Mouse (Mus musculus): ENCODE results near the gene Zdhhc5. TPM values are rescaled to one million over a fixed set of nuclear protein-coding genes. Genes with fewer than 3 reads are reported as not detected.
"Not testable (repeated sequence)": the region's sequence is repeated elsewhere in the genome, so short reads cannot be mapped to it uniquely, and the experiment has no call there.

The Zdhhc5 gene
- polyA plus RNA-seq, 1 experiment = 76.6 TPM

DNA sequence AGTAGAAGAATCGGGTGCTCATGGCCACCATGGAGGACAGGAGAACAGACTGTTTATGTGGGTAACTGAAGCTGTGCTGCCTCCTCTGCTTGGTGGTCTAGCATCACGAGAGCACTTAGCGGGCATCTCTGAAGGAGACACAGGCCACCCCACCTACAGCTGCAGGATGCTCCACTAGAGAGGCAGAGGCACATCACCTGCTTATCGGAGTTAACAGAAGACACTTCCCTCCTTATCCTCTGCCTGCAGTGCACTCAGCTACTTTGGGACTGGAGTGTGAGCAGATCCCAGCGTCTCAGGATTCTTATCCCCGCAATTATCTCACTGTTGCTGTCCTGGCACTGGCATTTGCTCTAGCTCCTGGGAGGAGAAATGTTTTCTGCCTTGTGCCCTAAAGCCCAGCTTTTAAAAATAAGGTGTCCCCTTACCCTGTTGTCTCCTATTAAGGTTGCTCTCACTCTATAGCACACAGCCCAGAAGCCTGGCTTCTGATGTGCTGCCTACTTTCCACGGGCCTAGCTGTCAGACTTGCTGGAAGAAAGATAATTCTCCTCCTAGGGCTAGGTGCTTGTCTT, 20.5 kb upstream of the Zdhhc5 start:
- no peak overlapping the region for H3K4me3 ChIP-seq (ENCODE audit: insufficient read depth, low read length)
- TF ChIP-seq CTCF (IDR thresholded peaks at IDR 0.05; ENCODE audit: borderline replicate concordance, insufficient read depth, low read length) (no peak), POLR2A (IDR thresholded peaks at IDR 0.05; ENCODE audit: low read depth, low read length) (peak; percentile 57)
- no peak overlapping the region for H3K27ac ChIP-seq (ENCODE audit: insufficient read depth, low read length)
- H3K4me1 ChIP-seq (ENCODE audit: control insufficient read depth, insufficient read depth, low read length) = no peaks in the 10 kb centered on the region; the same call in 1 of the 2 replicates

DNA sequence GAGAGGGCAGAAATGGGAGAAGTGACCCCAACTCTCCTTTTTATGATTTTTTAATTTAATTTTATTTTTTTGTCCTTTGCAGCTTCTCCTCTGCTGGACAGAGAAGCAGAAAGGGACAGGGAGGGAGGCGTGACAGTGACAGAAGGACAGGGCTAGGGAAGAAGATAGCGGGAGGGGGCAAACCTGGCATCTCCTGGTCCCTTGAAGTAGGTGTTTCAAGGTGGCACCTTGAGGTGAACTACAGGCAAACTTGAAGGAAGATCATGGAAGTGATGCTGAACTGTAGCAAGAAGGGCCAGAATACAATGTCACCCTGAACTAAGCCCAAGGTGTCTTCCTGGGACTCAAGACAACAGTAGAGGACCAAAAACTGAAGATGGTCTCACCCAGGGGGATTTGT, 19.9 kb upstream of the Zdhhc5 start:
- Histone ChIP-seq H3K4me3 (ENCODE audit: insufficient read depth, low read length) (no peak overlapping the region), H3K4me1 (ENCODE audit: control insufficient read depth, insufficient read depth, low read length) (no peaks in the 10 kb centered on the region; the same call in 1 of the 2 replicates), H3K27ac (ENCODE audit: insufficient read depth, low read length) (no peak overlapping the region)
- TF ChIP-seq CTCF (IDR thresholded peaks at IDR 0.05; ENCODE audit: borderline replicate concordance, insufficient read depth, low read length) = no peak
- no peak; the same call in 1 of the 2 replicates for TF ChIP-seq POLR2A (IDR thresholded peaks at IDR 0.05; ENCODE audit: low read depth, low read length)

DNA sequence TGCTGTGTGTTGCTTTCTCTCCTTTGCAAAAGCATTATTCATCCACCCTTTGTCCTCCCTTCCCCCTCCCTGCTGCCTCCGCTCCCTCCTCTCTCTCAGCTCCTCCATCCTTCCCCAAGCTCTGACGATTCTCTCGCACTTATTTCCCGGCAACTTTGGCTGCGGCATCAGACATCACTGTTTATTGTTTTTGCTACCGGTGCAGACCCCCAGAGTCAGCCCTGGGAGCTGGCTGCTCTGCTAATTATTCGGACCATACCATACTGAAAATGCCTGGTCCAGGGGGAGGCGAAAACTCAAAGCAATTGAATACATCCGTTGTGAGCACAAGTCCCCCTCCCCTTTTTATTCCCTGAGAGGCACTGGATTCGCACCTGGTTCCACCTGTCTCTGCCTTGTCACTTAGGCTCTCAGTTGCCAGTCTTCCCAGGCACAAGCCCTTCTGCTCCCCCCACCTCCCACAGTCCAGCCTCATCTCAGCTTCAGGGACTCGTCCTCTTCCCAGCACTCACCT, 19.4 kb upstream of the Zdhhc5 start:
- peak overlapping the region; percentile 12 for H3K4me3 ChIP-seq (ENCODE audit: insufficient read depth, low read length)
- TF ChIP-seq POLR2A (IDR thresholded peaks at IDR 0.05; ENCODE audit: low read depth, low read length) (peak; percentile 32), CTCF (IDR thresholded peaks at IDR 0.05; ENCODE audit: borderline replicate concordance, insufficient read depth, low read length) (no peak)
- no peaks in the 10 kb centered on the region; the same call in 1 of the 2 replicates for H3K4me1 ChIP-seq (ENCODE audit: control insufficient read depth, insufficient read depth, low read length)
- H3K27ac ChIP-seq (ENCODE audit: insufficient read depth, low read length) = no peak overlapping the region

DNA sequence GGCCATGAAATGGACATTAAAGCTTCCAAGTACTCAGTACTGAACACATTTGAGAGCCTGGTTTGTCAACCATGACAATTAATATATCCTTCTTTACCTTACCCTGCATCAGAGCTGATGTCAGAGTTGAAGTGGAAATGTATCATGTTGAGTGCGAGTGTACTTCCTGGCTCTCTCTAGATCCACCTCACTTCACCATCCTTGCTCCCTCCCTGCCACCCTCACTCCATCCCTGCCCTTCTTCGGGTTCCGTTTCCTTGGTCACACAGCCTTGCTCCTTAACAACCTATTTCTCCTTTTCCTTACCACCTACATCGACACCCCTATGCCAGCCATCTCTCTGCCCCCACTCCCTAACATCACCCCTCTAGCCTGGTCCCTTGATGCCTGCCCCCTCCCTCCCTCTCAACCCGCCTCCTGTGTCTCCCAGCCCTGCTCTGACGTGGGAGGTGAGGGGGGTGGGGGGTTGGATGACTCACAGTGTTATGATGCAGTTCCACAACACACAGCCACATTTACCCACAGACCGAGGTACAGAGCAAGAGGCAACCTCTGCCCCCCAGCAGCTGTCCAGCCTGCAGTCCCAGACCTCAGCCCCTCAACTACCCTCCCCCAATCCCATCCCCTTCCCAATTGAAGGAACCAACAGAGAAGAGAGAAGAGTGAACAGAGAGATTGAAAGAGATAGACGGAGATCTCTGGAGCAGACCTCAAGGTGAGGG, 18.8 kb upstream of the Zdhhc5 start, which contains the start of gene Ypel4:
Gene Ypel4, plus strand, starts transcription at position 480 of the 722 bp plus-strand sequence.
- peak within 1 kb of the TSS; percentile 12 for H3K4me3 ChIP-seq (ENCODE audit: insufficient read depth, low read length)
- no peaks in the 10 kb centered on the region; the same call in 1 of the 2 replicates for H3K4me1 ChIP-seq (ENCODE audit: control insufficient read depth, insufficient read depth, low read length)
- TF ChIP-seq CTCF (IDR thresholded peaks at IDR 0.05; ENCODE audit: borderline replicate concordance, insufficient read depth, low read length) (no peak), POLR2A (IDR thresholded peaks at IDR 0.05; ENCODE audit: low read depth, low read length) (no peak; the same call in 1 of the 2 replicates)
- no peak within 1 kb of the TSS for H3K27ac ChIP-seq (ENCODE audit: insufficient read depth, low read length)

DNA sequence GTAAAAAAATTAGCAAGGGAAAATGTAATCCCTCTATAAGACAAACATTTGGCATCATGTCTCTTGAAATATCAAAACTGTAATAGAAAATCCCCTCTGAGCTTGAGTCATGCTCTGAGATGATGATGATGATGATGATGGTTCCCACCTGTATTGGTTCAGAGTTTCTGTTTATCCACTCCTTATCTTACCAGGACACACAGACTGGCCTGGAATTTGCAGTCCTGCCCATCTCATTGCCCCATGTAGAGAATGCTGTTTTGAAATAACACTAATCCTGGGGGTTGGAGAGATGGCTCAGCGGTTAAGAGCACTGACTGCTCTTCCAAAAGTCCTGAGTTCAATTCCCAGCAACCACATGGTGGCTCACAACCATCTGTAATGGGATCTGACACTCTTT, 17.4 kb upstream of the Zdhhc5 start:
- Histone ChIP-seq H3K4me3 (ENCODE audit: insufficient read depth, low read length) (no peak overlapping the region), H3K27ac (ENCODE audit: insufficient read depth, low read length) (no peak overlapping the region), H3K4me1 (ENCODE audit: control insufficient read depth, insufficient read depth, low read length) (no peaks in the 10 kb centered on the region; the same call in 1 of the 2 replicates)
- no peak for TF ChIP-seq POLR2A (IDR thresholded peaks at IDR 0.05; ENCODE audit: low read depth, low read length)
- TF ChIP-seq CTCF (IDR thresholded peaks at IDR 0.05; ENCODE audit: borderline replicate concordance, insufficient read depth, low read length) = no peak

DNA sequence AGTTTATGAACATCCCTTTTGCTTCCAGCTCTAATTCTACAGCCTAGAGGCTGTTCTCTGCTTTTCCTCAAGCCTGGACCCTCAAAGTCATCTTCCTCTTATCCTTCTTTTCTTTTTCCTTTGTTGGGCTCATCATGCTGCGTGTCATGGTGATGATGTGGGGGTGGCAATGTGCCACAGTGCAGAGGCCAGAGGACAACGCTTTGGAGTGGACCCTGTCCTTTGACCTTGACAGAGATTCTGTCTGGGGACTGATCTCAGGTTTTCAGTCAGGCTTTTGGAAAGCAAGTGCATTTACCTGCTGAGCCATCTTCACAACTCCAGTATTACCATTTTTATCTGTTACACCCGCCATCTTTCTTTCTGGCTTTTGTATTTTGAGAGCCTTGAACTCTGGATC, 16.2 kb upstream of the Zdhhc5 start:
- H3K27ac ChIP-seq (ENCODE audit: insufficient read depth, low read length) = no peak overlapping the region
- TF ChIP-seq POLR2A (IDR thresholded peaks at IDR 0.05; ENCODE audit: low read depth, low read length) (no peak), CTCF (IDR thresholded peaks at IDR 0.05; ENCODE audit: borderline replicate concordance, insufficient read depth, low read length) (no peak)
- H3K4me1 ChIP-seq (ENCODE audit: control insufficient read depth, insufficient read depth, low read length) = no peaks in the 10 kb centered on the region; the same call in 1 of the 2 replicates
- no peak overlapping the region for H3K4me3 ChIP-seq (ENCODE audit: insufficient read depth, low read length)

DNA sequence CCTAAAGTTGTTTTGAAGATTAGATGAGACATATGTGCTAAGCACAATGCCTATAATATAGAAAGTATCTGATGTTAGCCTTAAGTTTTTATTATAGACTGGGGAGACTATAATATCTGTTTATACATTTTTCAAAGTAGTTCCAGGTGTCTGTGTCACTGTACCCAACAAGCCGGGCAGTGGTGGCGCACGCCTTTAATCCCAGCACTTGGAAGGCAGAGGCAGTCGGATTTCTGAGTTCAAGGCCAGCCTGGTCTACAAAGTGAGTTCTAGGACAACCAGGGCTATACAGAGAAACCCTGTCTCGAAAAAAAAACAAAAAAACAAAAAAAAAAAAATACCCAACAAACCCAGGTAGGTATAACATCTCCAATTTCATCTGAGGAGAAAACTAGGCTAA, 13.2 kb upstream of the Zdhhc5 start:
- not testable (repeated sequence) for H3K27ac ChIP-seq (ENCODE audit: insufficient read depth, low read length); H3K4me1 ChIP-seq (ENCODE audit: control insufficient read depth, insufficient read depth, low read length); H3K4me3 ChIP-seq (ENCODE audit: insufficient read depth, low read length)

DNA sequence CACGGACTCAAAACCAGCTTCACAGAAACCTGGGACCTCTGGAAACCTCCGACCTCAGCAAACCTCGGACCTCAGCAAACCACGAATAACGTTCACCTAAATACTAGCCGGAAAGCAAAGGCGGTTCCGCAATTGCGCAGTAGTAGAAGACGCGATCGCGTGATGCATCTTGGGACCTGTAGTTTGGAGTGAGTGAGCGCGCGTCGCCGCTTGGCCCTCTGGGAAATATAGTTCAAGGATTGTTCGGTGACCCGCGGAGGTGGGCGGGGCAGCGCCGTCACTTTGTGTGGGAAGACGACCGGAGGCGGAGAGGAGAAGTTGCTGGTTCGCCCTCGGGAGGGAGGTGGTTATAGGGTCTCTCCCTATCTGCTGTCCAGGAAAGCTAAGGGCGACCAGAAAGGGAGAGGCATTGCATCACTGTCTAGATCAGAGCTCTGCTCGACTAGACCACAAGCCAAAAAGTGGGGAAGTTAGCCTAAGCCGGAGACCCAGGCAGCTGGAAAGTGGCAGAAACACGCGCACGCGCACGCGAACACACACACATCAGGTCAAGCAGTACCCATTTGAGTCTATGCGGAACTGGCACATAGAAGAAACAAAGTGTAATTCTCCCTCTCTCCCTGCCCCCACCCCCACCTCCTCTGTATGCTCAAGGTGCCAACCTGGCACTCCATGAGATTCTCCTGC, 12.3 kb upstream of the Zdhhc5 start, which contains the start of gene Clp1:
Gene Clp1, minus strand, starts transcription at position 179 of the 687 bp plus-strand sequence.
- H3K4me3 ChIP-seq (ENCODE audit: insufficient read depth, low read length) = peak within 1 kb of the TSS; percentile 67
- TF ChIP-seq CTCF (IDR thresholded peaks at IDR 0.05; ENCODE audit: borderline replicate concordance, insufficient read depth, low read length) (no peak), POLR2A (IDR thresholded peaks at IDR 0.05; ENCODE audit: low read depth, low read length) (peak; percentile 82)
- peaks cover 4% of the 10 kb centered on the region; the same call in 1 of the 2 replicates for H3K4me1 ChIP-seq (ENCODE audit: control insufficient read depth, insufficient read depth, low read length)
- peak within 1 kb of the TSS; percentile 85 for H3K27ac ChIP-seq (ENCODE audit: insufficient read depth, low read length)

DNA sequence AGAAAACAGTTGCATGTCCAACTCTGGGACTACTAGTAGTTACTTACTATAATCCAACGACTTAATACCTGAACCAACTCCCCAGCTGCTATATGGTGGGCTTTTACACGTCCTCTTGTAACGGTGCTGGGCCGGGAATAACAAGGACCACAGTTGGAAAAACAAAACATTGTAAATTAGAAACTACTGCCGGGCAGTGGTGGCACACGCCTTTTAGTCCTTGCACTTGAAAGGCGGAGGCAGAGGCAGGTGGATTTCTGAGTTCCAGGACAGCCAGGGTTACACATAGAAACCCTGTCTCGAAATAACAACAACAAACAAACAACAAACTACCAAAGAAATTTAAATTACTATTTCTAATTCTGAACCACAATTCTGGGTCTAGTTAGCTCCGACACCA, 11.7 kb upstream of the Zdhhc5 start:
- peak overlapping the region; percentile 60 for H3K4me3 ChIP-seq (ENCODE audit: insufficient read depth, low read length)
- peaks cover 4% of the 10 kb centered on the region; the same call in 1 of the 2 replicates for H3K4me1 ChIP-seq (ENCODE audit: control insufficient read depth, insufficient read depth, low read length)
- H3K27ac ChIP-seq (ENCODE audit: insufficient read depth, low read length) = no peak overlapping the region
- TF ChIP-seq CTCF (IDR thresholded peaks at IDR 0.05; ENCODE audit: borderline replicate concordance, insufficient read depth, low read length) (no peak), POLR2A (IDR thresholded peaks at IDR 0.05; ENCODE audit: low read depth, low read length) (no peak)
